Mouse (Mus musculus): Measurements from ENCODE around the gene Ceacam20.

Ceacam20 gene

DNA sequence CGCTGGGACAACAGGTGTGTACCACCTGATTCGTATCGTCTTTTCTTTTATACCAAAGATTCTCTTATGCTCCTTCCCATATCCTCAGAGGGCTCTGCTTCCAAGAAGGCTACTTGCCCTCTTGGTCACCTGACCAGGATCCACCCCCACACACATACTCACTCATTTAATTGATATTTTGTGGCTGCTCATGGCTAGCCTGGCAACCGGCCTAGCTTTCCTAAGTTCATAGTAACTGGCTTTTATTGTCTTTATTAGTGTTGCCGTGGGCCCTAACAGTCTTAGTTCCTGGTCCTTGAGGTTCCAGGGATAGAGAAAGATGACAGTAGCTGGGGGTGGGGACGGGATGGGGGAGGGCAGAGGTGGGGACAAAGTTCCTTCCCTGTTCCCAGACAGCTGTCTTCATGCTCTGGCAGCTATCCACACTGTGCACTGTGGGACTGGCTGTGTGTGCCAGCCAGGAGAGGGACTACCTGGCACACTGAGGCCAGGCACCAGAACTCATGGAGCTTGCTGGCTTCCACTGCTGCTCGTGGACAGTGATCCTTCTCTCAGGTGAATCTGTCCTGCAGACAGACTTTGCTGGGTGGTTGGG lies at the start of gene Ceacam20:
Gene Ceacam20 (plus strand): TSS at position 428 of the 595 bp plus-strand sequence.
- in situ Hi-C loops (cut with MboI, MseI): no loop called here

DNA sequence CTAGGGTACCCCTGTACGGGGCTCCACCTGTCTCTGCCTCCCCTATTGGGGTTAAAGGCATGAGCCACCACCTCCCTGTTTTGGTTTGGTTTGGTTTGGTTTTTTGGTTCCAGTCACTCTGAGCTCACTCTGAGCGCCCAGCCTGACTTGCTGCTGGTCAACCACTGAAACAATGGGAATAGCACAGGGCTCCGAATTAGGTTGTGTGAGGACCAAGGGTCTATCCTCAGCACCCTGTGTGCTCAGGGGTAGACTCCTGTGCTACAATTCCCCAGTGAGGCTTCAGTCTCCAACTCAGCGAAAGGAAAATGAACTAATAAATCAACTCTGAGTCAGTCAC lies 45.1 kb upstream of the Ceacam20 start:
- in situ Hi-C loops (cut with MboI, MseI): no loop called here

DNA sequence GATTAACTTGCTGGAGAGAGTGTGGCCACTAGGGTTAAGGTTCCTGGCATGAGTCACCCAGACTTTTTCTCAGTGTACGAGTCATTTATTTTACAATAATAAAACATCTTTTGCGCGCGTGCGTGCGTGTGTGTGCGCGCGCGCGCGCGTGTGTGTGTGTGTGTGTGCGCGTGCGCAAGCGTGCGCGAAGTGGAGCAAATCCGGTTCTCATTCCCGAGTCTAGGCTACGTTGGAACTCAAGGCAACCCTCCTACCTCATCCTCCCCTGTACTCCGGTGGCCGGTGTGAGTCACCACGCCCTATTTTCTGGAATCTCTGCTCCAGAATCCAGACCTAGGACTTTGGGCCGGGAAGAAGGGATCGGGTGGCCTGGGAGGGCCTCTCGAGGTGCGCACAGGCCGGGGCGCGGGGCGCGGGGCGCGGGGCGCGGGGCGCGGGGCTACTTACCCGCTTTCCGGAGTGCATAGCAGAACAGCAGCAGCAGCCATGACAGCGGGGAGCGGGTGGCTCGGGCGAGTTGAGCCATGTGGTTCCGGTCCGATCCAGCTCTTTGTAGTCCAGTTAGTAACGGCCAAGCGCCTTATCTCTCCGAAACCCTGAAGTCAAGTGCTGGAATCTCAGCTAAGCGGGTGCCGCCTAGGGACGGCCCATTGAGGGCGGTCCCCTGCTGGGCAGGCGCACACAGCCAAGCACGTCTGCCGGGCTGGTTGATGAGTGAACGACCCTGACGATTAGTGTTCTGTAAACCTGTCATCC lies 44.5 kb upstream of the Ceacam20 start, which contains the start of gene Pvr:
Gene Pvr (minus strand): TSS at position 655 of the 756 bp plus-strand sequence.
- in situ Hi-C loops (cut with MboI, MseI): no loop called here

- in situ Hi-C loops (cut with MboI, MseI): no loop called here
Observed at GRCm38 (mm10) chr7:19923354-19923753, 41.9 kb upstream of the Ceacam20 start.

DNA sequence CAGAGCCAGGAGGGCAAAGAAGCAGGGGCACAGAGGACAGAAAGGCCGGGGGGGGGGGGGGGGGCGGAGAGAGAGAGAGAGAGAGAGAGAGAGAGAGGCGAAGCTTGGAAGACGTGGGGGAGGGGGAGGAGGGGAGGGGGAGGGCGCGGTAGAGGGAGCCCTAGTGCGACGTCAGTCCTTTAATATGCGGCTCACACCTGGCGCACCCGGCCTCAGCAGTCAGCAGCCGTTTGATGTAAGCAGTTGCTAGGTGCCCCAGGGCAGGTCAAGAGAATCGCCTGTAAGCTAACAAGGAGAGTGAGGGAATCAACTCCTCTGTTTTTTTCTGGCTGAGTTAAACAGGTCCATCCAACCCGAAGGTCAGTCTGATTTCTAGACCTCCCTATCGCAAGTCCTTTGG lies 41.4 kb upstream of the Ceacam20 start:
- in situ Hi-C loops (cut with MboI, MseI): no loop called here

DNA sequence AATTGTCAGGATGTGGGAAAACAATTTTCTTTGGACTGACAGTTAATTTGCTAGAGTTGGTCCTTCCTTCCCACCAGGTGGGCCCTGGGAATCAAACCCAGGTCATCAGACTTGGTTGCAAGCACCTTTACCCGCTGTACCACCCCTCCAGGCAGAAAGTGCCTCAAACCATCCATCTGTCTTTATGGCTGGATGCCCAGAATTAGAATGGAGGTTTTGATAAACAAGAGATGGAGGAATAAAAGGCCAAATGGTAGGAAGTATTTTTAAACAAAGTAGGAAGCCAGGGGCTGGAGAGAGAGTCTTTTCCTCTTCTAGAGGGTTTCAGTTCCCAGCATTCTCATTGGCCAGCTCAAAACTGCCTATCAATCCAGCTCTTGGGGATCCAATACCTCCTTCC lies 39.8 kb upstream of the Ceacam20 start:
- in situ Hi-C loops (cut with MboI, MseI): loop anchor here (25.0 kb wide), 1 partner anchor 913 kb away; the partner anchor contains the start of genes Foxa3, Irf2bp1 and Sympk

DNA sequence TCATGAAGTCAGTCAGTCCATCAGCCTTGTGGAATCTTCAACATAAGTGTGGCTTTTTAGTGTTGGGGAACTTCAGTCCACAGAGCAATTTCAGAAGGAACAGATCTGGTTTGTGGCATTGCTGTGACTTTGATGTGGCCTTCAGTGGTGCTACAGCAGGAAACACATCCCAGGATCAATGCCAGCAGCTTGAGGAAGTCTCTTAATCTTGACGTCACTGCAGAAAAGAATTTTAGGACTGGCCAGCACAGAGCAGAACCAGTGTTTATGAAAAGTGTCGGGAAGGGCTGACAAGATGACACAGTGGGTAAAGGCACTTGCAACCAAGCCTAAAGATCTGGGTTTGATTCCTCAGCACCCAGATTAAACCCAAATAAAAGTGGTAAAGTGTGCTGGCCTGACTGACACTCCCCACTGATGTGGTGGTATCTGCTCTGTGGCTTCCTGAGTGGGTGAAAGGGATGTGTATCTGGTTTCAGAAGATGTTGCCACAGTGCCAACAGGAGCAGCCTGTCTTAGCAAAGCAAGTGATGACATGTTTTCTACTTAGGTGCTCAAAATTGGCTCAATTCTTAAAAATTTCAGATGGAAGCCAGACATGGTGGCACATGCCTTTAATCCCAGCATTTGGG lies 38.2 kb upstream of the Ceacam20 start:
- in situ Hi-C loops (cut with MboI, MseI): loop anchor here (25.0 kb wide), 1 partner anchor 915 kb away; the partner anchor contains the start of genes Foxa3, Irf2bp1 and Sympk

DNA sequence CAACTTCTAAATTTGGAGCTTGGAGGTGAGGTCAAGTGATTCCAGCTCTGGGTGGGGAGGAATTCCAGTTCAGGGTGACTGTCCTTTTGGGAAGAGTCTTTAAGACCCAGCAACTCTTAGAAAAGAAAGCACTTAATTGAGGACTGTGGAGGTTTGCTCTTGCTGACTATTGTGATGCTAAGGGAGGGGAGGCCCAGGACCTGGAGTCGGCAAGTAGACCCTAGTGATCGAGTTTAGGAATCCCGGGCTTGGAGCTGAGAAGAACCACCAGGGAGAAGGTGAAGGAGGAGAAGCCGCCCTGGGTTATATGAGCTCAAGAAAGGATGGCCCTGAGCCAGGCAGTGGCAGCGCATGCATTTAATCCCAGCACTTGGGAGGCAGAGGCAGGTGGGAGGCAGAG lies 36.7 kb upstream of the Ceacam20 start:
- in situ Hi-C loops (cut with MboI, MseI): loop anchor here (25.0 kb wide), 1 partner anchor 916 kb away; the partner anchor contains the start of genes Foxa3, Irf2bp1 and Sympk

GRCm38 (mm10) chr7:19930481-19930880 lies 34.7 kb upstream of the Ceacam20 start:
- in situ Hi-C loops (cut with MboI, MseI): loop anchor here (25.0 kb wide), 1 partner anchor 918 kb away; the partner anchor contains the start of genes Foxa3, Irf2bp1 and Sympk

- in situ Hi-C loops (cut with MboI, MseI): loop anchor here (25.0 kb wide), 1 partner anchor 920 kb away; the partner anchor contains the start of genes Foxa3, Irf2bp1 and Sympk
Observed at GRCm38 (mm10) chr7:19932133-19932876, 32.9 kb upstream of the Ceacam20 start.

GRCm38 (mm10) chr7:19932877-19933809 lies 32.1 kb upstream of the Ceacam20 start:
- in situ Hi-C loops (cut with MboI, MseI): loop anchor here (25.0 kb wide), 1 partner anchor 921 kb away; the partner anchor contains the start of genes Foxa3, Irf2bp1 and Sympk

- in situ Hi-C loops (cut with MboI, MseI): loop anchor here (25.0 kb wide), 1 partner anchor 923 kb away; the partner anchor contains the start of genes Foxa3, Irf2bp1 and Sympk
Observed at GRCm38 (mm10) chr7:19935171-19935751, 30.0 kb upstream of the Ceacam20 start.

DNA sequence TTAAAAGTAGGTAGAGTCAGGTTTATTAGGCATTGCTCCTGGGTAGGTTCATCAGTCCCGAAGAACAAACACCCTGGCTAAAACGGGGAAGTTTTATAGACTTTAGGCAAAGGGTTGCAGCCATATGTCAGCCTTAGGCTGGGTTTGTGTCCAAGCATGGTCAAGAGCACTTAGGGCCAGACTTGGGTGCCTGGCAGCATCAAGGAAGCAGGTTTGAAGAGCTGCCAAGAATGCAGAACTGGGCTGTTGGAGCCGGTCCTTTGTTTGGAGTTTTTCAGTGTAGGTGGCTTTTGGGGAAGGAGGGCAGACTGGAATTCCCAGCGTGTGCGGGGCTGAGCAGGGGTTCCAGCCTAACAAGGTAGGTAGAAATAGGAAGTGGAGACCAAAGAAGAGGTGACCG lies 29.3 kb upstream of the Ceacam20 start:
- in situ Hi-C loops (cut with MboI, MseI): loop anchor here (25.0 kb wide), 1 partner anchor 924 kb away; the partner anchor contains the start of genes Foxa3, Irf2bp1 and Sympk

- in situ Hi-C loops (cut with MboI, MseI): loop anchor here (25.0 kb wide), 1 partner anchor 925 kb away; the partner anchor contains the start of genes Foxa3, Irf2bp1 and Sympk
Observed at GRCm38 (mm10) chr7:19937229-19937821, 27.9 kb upstream of the Ceacam20 start.

DNA sequence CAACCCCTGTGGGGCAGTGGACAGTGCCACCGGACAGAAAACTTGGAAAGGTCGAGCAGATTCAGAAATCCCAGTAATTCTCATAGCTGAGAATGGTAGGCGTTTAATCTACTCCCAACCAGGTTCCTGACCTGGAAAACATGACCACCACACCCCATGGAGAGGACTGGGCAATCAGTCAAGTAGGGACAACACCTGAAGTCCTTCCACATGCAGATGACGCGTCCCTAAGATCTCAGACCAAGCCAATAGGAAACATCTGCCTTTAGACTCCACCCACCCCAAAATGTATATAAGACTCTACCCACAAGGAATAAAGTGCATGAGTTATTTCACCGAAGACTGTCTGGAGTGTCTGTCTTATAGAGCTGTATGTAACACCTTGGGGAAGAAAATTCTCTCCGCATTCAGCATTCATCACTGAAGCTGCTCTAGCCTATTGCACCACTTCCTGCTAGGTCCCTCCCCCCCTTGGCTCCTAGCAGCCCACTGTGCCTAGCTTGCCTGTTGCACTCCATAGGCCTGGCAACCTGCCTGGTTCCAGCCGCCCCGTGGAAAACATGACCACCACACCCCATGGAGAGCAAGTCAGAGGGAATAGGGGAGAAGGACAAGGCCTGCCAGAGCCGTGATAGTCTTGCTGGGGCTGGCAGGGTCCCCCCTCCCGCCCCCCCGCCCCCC lies 25.5 kb upstream of the Ceacam20 start:
- in situ Hi-C loops (cut with MboI, MseI): loop anchor here (25.0 kb wide), 1 partner anchor 927 kb away; the partner anchor contains the start of genes Foxa3, Irf2bp1 and Sympk

GRCm38 (mm10) chr7:19940256-19940655 lies 25.0 kb upstream of the Ceacam20 start:
- in situ Hi-C loops (cut with MboI, MseI): loop anchor here (25.0 kb wide), 1 partner anchor 928 kb away; the partner anchor contains the start of genes Foxa3, Irf2bp1 and Sympk

DNA sequence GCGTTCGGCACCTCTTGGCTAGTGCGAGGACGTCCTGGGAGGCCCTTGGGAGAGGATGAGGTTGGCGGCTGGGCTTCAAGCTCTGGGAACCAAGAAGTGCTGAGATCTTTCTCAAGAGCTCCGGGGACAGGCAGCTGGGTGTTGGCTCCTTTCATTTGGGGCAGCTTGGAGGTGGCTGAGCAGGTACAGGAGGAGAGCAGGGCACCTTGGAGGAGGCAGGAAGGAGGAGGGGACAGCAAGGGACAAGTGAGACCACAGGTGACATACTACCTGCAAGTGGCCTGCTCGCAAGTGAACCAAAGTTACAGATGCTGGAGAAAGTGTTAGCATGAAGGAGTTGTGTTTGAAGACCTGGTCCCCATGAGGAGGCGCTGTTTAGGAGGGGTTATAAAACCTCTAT lies 20.5 kb upstream of the Ceacam20 start:
- in situ Hi-C loops (cut with MboI, MseI): loop anchor here (25.0 kb wide), 1 partner anchor 932 kb away; the partner anchor contains the start of genes Foxa3, Irf2bp1 and Sympk

DNA sequence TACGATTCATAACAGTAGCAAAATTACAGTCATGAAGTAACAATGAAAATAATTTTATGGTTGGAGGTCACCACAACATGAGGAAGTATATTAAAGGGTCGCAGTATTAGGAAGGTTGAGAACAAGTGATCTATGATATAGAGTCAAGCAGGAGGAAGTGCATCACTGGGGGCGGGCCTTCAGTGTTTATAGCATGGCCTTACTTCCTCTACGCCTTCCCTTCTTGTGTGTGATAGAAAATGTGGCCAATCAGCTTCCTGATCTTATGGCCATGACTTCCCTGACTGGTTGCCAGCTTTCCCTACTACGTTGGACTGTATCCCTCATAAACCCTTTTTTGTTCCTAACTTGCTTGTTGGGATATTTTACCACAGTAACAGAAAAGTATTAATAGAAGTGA lies 20.0 kb upstream of the Ceacam20 start:
- in situ Hi-C loops (cut with MboI, MseI): loop anchor here (25.0 kb wide), 1 partner anchor 933 kb away; the partner anchor contains the start of genes Foxa3, Irf2bp1 and Sympk

Measured in T-helper 1 cell (primary cell).